Mouse (Mus musculus): Measurements from ENCODE around the gene Plcxd3.
"Not testable (repeated sequence)": the region's sequence is repeated elsewhere in the genome, so short reads cannot be mapped to it uniquely, and the experiment has no call there.

Plcxd3 gene

GRCm38 (mm10) chr15:4561431-4561970 lies 186.2 kb downstream of the Plcxd3 start:
- no peak for DNase-seq

GRCm38 (mm10) chr15:4595521-4595920 lies 220.2 kb downstream of the Plcxd3 start:
- not testable (repeated sequence) for DNase-seq

- not testable (repeated sequence) for DNase-seq
These were observed 223.4 kb downstream of the Plcxd3 start for GRCm38 (mm10) chr15:4598661-4599060.

- not testable (repeated sequence) for DNase-seq
These were observed 224.0 kb downstream of the Plcxd3 start for GRCm38 (mm10) chr15:4599331-4599730.

- DNase-seq: no peak
These were observed 230.3 kb downstream of the Plcxd3 start for GRCm38 (mm10) chr15:4605630-4606029.
